ENCODE assay signal across 22 mouse cellular contexts in the genomic region with DNA sequence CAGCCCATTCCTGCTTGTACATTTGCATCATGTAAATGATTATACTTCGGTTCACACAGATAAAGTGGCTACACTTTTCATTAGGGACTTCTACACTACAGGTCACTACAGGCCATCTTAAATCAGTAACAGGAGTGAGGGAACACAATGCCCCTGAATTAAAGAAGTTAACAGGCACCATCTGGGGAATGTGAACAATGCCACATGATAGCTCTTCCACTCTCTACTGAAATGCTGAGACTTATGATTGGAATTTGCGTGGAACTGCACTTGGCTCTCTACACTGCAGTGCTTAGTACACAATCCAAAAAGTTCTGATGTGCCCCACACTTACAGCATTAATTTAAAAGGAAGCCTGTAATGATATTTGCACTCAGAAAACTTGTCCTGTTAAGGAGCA.
"Had no signal": no experiment of that assay in that cellular context is flagged by ENCODE, and none has a peak within 500 bp of the region (broad histone marks: within the 10 kb centered on the region; RNA-seq: fewer than 3 reads in every experiment).

No protein-coding gene starts in this region.

- H3K27ac ChIP-seq: limb, embryonic 12.5 days; limb, embryonic 15.5 days; liver, embryonic 14.5 days; lung, embryonic 15.5 days; macrophage; midbrain, embryonic 12.5 days; midbrain, embryonic 15.5 days; neural tube, embryonic 12.5 days; neural tube, embryonic 15.5 days; stomach, postnatal 0 days had no signal

- ATAC-seq: liver, postnatal 0 days; midbrain, embryonic 15.5 days had no signal

- H3K36me3 ChIP-seq: limb, embryonic 12.5 days; limb, embryonic 15.5 days; lung, embryonic 15.5 days; midbrain, embryonic 12.5 days; midbrain, embryonic 15.5 days; neural tube, embryonic 12.5 days; neural tube, embryonic 15.5 days had no signal

- H3K27me3 ChIP-seq: limb, embryonic 12.5 days; limb, embryonic 15.5 days; lung, embryonic 15.5 days; midbrain, embryonic 12.5 days; midbrain, embryonic 15.5 days; neural tube, embryonic 12.5 days; neural tube, embryonic 15.5 days had no signal

- DNase-seq: kidney, adult 9 months; kidney, postnatal 14 days; kidney, postnatal 4 days; left cerebral cortex, postnatal 4 days; liver, postnatal 0 days; right cerebral cortex, adult 18-20 months; right cerebral cortex, postnatal 14 days; right cerebral cortex, postnatal 4 days; thymus, adult 2 months; thymus, postnatal 14 days; thymus, postnatal 4 days had no signal

- H3K4me2 ChIP-seq: limb, embryonic 12.5 days; limb, embryonic 15.5 days; liver, embryonic 11.5 days; lung, embryonic 15.5 days; midbrain, embryonic 12.5 days; midbrain, embryonic 15.5 days; neural tube, embryonic 12.5 days; neural tube, embryonic 15.5 days had no signal

- H3K4me3 ChIP-seq: limb, embryonic 12.5 days; limb, embryonic 15.5 days; lung, embryonic 15.5 days; midbrain, embryonic 12.5 days; midbrain, embryonic 15.5 days; neural tube, embryonic 12.5 days; neural tube, embryonic 15.5 days had no signal

- H3K4me1 ChIP-seq: limb, embryonic 12.5 days; limb, embryonic 15.5 days; lung, embryonic 15.5 days; midbrain, embryonic 12.5 days; midbrain, embryonic 15.5 days; neural tube, embryonic 12.5 days; neural tube, embryonic 15.5 days had no signal

- H3K9ac ChIP-seq: limb, embryonic 12.5 days; limb, embryonic 15.5 days; liver, embryonic 14.5 days; liver, postnatal 0 days; lung, embryonic 15.5 days; midbrain, embryonic 12.5 days; midbrain, embryonic 15.5 days; neural tube, embryonic 12.5 days; neural tube, embryonic 15.5 days had no signal

- H3K9me3 ChIP-seq: limb, embryonic 12.5 days; limb, embryonic 15.5 days; lung, embryonic 15.5 days; midbrain, embryonic 12.5 days; midbrain, embryonic 15.5 days; neural tube, embryonic 12.5 days; neural tube, embryonic 15.5 days had no signal
